Mouse (Mus musculus) C2C12 (cell line): ENCODE results near the gene Dscaml1.

ENCODE experiments used
- CEBPB ChIP-seq: IDR thresholded peaks from one replicate; pipeline ENCODE4 v1.6.1; 2011; ENCODE audit warnings: low read depth, mild to moderate bottlenecking, control low read depth, moderate library complexity
- CTCF ChIP-seq: IDR thresholded peaks from one replicate; pipeline ENCODE4 v1.5.1; 2011; ENCODE audit not compliant: control insufficient read depth, insufficient read depth, insufficient read length
- MAX ChIP-seq: IDR thresholded peaks from one replicate; pipeline ENCODE4 v1.6.1; 2011; ENCODE audit warnings: mild to moderate bottlenecking, control low read depth
- MYOD1 ChIP-seq: IDR thresholded peaks from one replicate; pipeline ENCODE4 v1.6.1; 2011; ENCODE audit warnings: low read depth; ENCODE audit not compliant: control insufficient read depth, insufficient read length
- MYOG ChIP-seq: IDR thresholded peaks from one replicate; pipeline ENCODE4 v1.6.1; 2011; ENCODE audit not compliant: control insufficient read depth, insufficient read length; ENCODE audit errors: extremely low read depth
- USF1 ChIP-seq: IDR thresholded peaks from one replicate; pipeline ENCODE4 v1.6.1; 2011; ENCODE audit warnings: low read depth, mild to moderate bottlenecking, control low read depth, moderate library complexity

- TF ChIP-seq CTCF: no peak
- TF ChIP-seq USF1: no peak
- no peak for TF ChIP-seq MAX
- TF ChIP-seq MYOD1: no peak
- no peak for TF ChIP-seq MYOG
- TF ChIP-seq CEBPB: no peak
These were observed 75.7 kb downstream of the Dscaml1 start for GRCm38 (mm10) chr9:45501963-45502641.
